Mouse (Mus musculus): ENCODE measurements around the gene Krt13. TPM values are rescaled to one million over a fixed set of nuclear protein-coding genes. Genes with fewer than 3 reads are reported as not detected.

Gene Krt13
- total and polyA plus RNA-seq, 3 experiments = not detected

GRCm38 (mm10) chr11:100145104-100145503 is 23.7 kb upstream of the Krt13 start:
- intact Hi-C loops (cut with DNase I) = no loop called here
- no peak for TF ChIP-seq EP300 (IDR thresholded peaks at IDR 0.05; ENCODE audit: insufficient read depth, low read depth, low read length)
- no peak for TF ChIP-seq POLR2A (IDR thresholded peaks at IDR 0.05; ENCODE audit: insufficient read depth, low read depth, low read length)
- TF ChIP-seq CTCF (IDR thresholded peaks at IDR 0.05) = no peak
- Histone ChIP-seq H3K27ac (no peak overlapping the region), H3K79me2 (replicated peaks; ENCODE audit: control insufficient read depth, insufficient read depth, low read length) (no peaks in the 10 kb centered on the region), H3K36me3 (ENCODE audit: control insufficient read depth, insufficient read depth, low read length) (no peaks in the 10 kb centered on the region), H3K27me3 (ENCODE audit: control insufficient read depth, insufficient read depth, low read length) (peaks cover 3% of the 10 kb centered on the region; the same call in 1 of the 2 replicates), H3K9ac (ENCODE audit: low read depth, low read length) (no peak overlapping the region), H3K4me1 (ENCODE audit: control insufficient read depth, insufficient read depth, low read length) (peaks cover 2% of the 10 kb centered on the region; the same call in 1 of the 2 replicates), H3K4me3 (no peak overlapping the region)
- DNase-seq = peak in 1 of 2 experiments; percentile 18
- WGBS = under 1% methylated on average over 20 of the region's 20 CpGs

GRCm38 (mm10) chr11:100140966-100141365 is 19.6 kb upstream of the Krt13 start:
- no peaks in the 10 kb centered on the region for H3K36me3 ChIP-seq (ENCODE audit: control insufficient read depth, insufficient read depth, low read length)
- H3K27ac ChIP-seq = no peak overlapping the region
- WGBS = 81% methylated on average over 21 of the region's 21 CpGs
- no peak for DNase-seq
- no peak overlapping the region for H3K9ac ChIP-seq (ENCODE audit: low read depth, low read length)
- H3K27me3 ChIP-seq (ENCODE audit: control insufficient read depth, insufficient read depth, low read length) = peaks cover 3% of the 10 kb centered on the region; the same call in 1 of the 2 replicates
- H3K4me3 ChIP-seq = no peak overlapping the region
- TF ChIP-seq POLR2A (IDR thresholded peaks at IDR 0.05; ENCODE audit: insufficient read depth, low read depth, low read length) (no peak), EP300 (IDR thresholded peaks at IDR 0.05; ENCODE audit: insufficient read depth, low read depth, low read length) (no peak), CTCF (IDR thresholded peaks at IDR 0.05) (no peak)
- no peaks in the 10 kb centered on the region for H3K79me2 ChIP-seq (replicated peaks; ENCODE audit: control insufficient read depth, insufficient read depth, low read length)
- intact Hi-C loops (cut with DNase I) = no loop called here
- H3K4me1 ChIP-seq (ENCODE audit: control insufficient read depth, insufficient read depth, low read length) = no peaks in the 10 kb centered on the region; the same call in 1 of the 2 replicates

- 72% methylated on average over 2 of the region's 2 CpGs for WGBS
- intact Hi-C loops (cut with DNase I) = no loop called here
These were observed 18.0 kb upstream of the Krt13 start for GRCm38 (mm10) chr11:100139391-100139790.

GRCm38 (mm10) chr11:100138809-100139208 is 17.4 kb upstream of the Krt13 start:
- Histone ChIP-seq H3K4me1 (ENCODE audit: control insufficient read depth, insufficient read depth, low read length) (no peaks in the 10 kb centered on the region), H3K27me3 (ENCODE audit: control insufficient read depth, insufficient read depth, low read length) (no peaks in the 10 kb centered on the region), H3K36me3 (ENCODE audit: control insufficient read depth, insufficient read depth, low read length) (no peaks in the 10 kb centered on the region), H3K9ac (ENCODE audit: low read depth, low read length) (no peak overlapping the region), H3K79me2 (replicated peaks; ENCODE audit: control insufficient read depth, insufficient read depth, low read length) (no peaks in the 10 kb centered on the region), H3K4me3 (no peak overlapping the region), H3K27ac (no peak overlapping the region)
- intact Hi-C loops (cut with DNase I) = no loop called here
- TF ChIP-seq POLR2A (IDR thresholded peaks at IDR 0.05; ENCODE audit: insufficient read depth, low read depth, low read length) (no peak), CTCF (IDR thresholded peaks at IDR 0.05) (no peak), EP300 (IDR thresholded peaks at IDR 0.05; ENCODE audit: insufficient read depth, low read depth, low read length) (no peak)
- 78% methylated on average over 7 of the region's 7 CpGs for WGBS
- no peak for DNase-seq

More at GRCm38 (mm10) chr11:100139391-100139790, 18.0 kb upstream of the Krt13 start:
- TF ChIP-seq CTCF (IDR thresholded peaks at IDR 0.05) = no peak
- H3K9ac ChIP-seq (ENCODE audit: low read depth, low read length) = no peak overlapping the region
- H3K79me2 ChIP-seq (replicated peaks; ENCODE audit: control insufficient read depth, insufficient read depth, low read length) = no peaks in the 10 kb centered on the region
- no peaks in the 10 kb centered on the region for H3K4me1 ChIP-seq (ENCODE audit: control insufficient read depth, insufficient read depth, low read length)
- no peaks in the 10 kb centered on the region for H3K27me3 ChIP-seq (ENCODE audit: control insufficient read depth, insufficient read depth, low read length)
- DNase-seq = no peak
- no peak overlapping the region for H3K27ac ChIP-seq
- no peak overlapping the region for H3K4me3 ChIP-seq
- H3K36me3 ChIP-seq (ENCODE audit: control insufficient read depth, insufficient read depth, low read length) = no peaks in the 10 kb centered on the region

- Histone ChIP-seq H3K36me3 (ENCODE audit: control insufficient read depth, insufficient read depth, low read length) (no peaks in the 10 kb centered on the region), H3K27ac (no peak overlapping the region), H3K9ac (ENCODE audit: low read depth, low read length) (no peak overlapping the region), H3K27me3 (ENCODE audit: control insufficient read depth, insufficient read depth, low read length) (no peaks in the 10 kb centered on the region), H3K4me3 (no peak overlapping the region), H3K79me2 (replicated peaks; ENCODE audit: control insufficient read depth, insufficient read depth, low read length) (no peaks in the 10 kb centered on the region), H3K4me1 (ENCODE audit: control insufficient read depth, insufficient read depth, low read length) (no peaks in the 10 kb centered on the region)
- WGBS = 50% methylated on average over 5 of the region's 5 CpGs
- TF ChIP-seq EP300 (IDR thresholded peaks at IDR 0.05; ENCODE audit: insufficient read depth, low read depth, low read length) (no peak), CTCF (IDR thresholded peaks at IDR 0.05) (no peak), POLR2A (IDR thresholded peaks at IDR 0.05; ENCODE audit: insufficient read depth, low read depth, low read length) (no peak)
- no peak for DNase-seq
- intact Hi-C loops (cut with DNase I) = no loop called here
These were observed 16.3 kb upstream of the Krt13 start for GRCm38 (mm10) chr11:100137693-100138092.

- intact Hi-C loops (cut with DNase I) = no loop called here
- Histone ChIP-seq H3K36me3 (ENCODE audit: control insufficient read depth, insufficient read depth, low read length) (no peaks in the 10 kb centered on the region), H3K4me3 (no peak overlapping the region), H3K27me3 (ENCODE audit: control insufficient read depth, insufficient read depth, low read length) (no peaks in the 10 kb centered on the region), H3K27ac (no peak overlapping the region), H3K79me2 (replicated peaks; ENCODE audit: control insufficient read depth, insufficient read depth, low read length) (no peaks in the 10 kb centered on the region), H3K4me1 (ENCODE audit: control insufficient read depth, insufficient read depth, low read length) (no peaks in the 10 kb centered on the region), H3K9ac (ENCODE audit: low read depth, low read length) (no peak overlapping the region)
- DNase-seq = no peak
- no peak for TF ChIP-seq EP300 (IDR thresholded peaks at IDR 0.05; ENCODE audit: insufficient read depth, low read depth, low read length)
- TF ChIP-seq CTCF (IDR thresholded peaks at IDR 0.05) = no peak
- no peak for TF ChIP-seq POLR2A (IDR thresholded peaks at IDR 0.05; ENCODE audit: insufficient read depth, low read depth, low read length)
- WGBS = 37% methylated on average over 5 of the region's 5 CpGs
These were observed 15.2 kb upstream of the Krt13 start for GRCm38 (mm10) chr11:100136559-100136958.
